Mouse (Mus musculus) kidney, embryonic 14.5 days (tissue): ENCODE measurements around the gene Iqcf4. TPM values are rescaled to one million over a fixed set of nuclear protein-coding genes. Genes with fewer than 3 reads are reported as not detected.
"Not testable (repeated sequence)": the region's sequence is repeated elsewhere in the genome, so short reads cannot be mapped to it uniquely, and the experiment has no call there.

Experiments used
- ATAC-seq: fragments of 200-750 bp; cut with Nextera tagmentation; 2 replicates; pipeline ENCODE4 v1.8.0; 2017; ENCODE audit warnings: moderate number of reproducible peaks, mild to moderate bottlenecking, moderate TSS enrichment, moderate library complexity; ENCODE audit not compliant: low FRiP score, low TSS enrichment
- H3K27ac ChIP-seq: fragments of 300-500 bp; sonication (generic); 2 replicates; pipeline ENCODE4 v1.5.1; 2014; ENCODE audit warnings: low read depth, mild to moderate bottlenecking, low read length, moderate library complexity, mixed read lengths
- H3K27me3 ChIP-seq: fragments of 300-500 bp; sonication (generic); 2 replicates; pipeline ENCODE4 v1.6.1; 2014; ENCODE audit warnings: mild to moderate bottlenecking, low read length; ENCODE audit not compliant: control insufficient read depth, insufficient read depth
- H3K36me3 ChIP-seq: fragments of 300-500 bp; sonication (generic); 2 replicates; pipeline ENCODE4 v1.6.1; 2014; ENCODE audit warnings: low read length, mixed read lengths; ENCODE audit not compliant: control insufficient read depth, insufficient read depth
- H3K4me1 ChIP-seq: fragments of 300-500 bp; sonication (generic); 2 replicates; pipeline ENCODE4 v1.6.1; 2014; ENCODE audit warnings: low read length, mixed read lengths; ENCODE audit not compliant: control insufficient read depth, insufficient read depth
- H3K4me2 ChIP-seq: fragments of 300-500 bp; sonication (generic); replicated peaks from 2 replicates; pipeline ENCODE4 v1.6.1; 2014; ENCODE audit warnings: low read depth, mild to moderate bottlenecking, low read length
- H3K4me3 ChIP-seq: fragments of 300-500 bp; sonication (generic); 2 replicates; pipeline ENCODE4 v1.5.1; 2014; ENCODE audit warnings: mild to moderate bottlenecking, low read length
- H3K9ac ChIP-seq: fragments of 300-500 bp; sonication (generic); 2 replicates; pipeline ENCODE4 v1.6.1; 2014; ENCODE audit warnings: low read depth, mild to moderate bottlenecking, low read length, moderate library complexity
- H3K9me3 ChIP-seq: fragments of 300-500 bp; sonication (generic); 2 replicates; pipeline ENCODE4 v1.6.1; 2016; ENCODE audit warnings: low read length; ENCODE audit not compliant: control insufficient read depth
- WGBS: fragments of 180-500 bp; shearing (Covaris S2); extraction: QIAGEN DNeasy Blood & Tissue Kit; methylation state at CpG from one replicate; pipeline ENCODE4 v1.1.7; 2014; 5-methylcytosine and 5-hydroxymethylcytosine counted together
- polyA plus RNA-seq: library from polyadenylated mRNA; unstranded; fragments of >200 nt; fragmentation: Nextera tagmentation; extraction: Ambion mirVana; gene quantifications from 2 replicates; pipeline ENCODE4 v1.2.1, GENCODE M21; 2014

The Iqcf4 gene
- polyA plus RNA-seq, 1 experiment from 2014 or later, result not detected

DNA sequence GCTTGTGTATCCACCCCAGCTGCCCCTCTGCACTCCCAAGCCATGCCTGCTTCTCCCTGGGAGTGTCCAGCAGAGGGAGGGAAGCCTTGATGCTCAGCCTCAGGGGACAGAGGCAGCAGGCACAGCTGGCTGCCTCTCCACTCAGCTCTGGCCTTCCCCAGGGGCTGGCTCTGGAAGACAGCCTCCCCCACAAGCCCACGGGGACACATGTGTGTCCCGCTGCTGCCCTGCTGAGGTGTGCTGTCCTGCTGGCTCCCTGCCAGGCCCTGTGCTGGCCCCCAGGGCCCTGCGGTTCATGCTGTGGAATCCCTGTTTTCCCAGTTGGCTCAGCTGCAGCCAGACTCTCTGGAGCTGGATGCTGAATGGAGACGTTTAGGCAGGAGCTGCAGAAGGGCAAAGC is 24.6 kb upstream of the Iqcf4 start:
- H3K9ac ChIP-seq, H3K27me3 ChIP-seq, H3K4me3 ChIP-seq, H3K4me1 ChIP-seq, H3K27ac ChIP-seq, H3K9me3 ChIP-seq, H3K4me2 ChIP-seq, H3K36me3 ChIP-seq: not testable (repeated sequence)
- peak; percentile 52; the same call in 1 of the 2 replicates for ATAC-seq
- WGBS, result 11% methylated on average over 4 of the region's 4 CpGs

DNA sequence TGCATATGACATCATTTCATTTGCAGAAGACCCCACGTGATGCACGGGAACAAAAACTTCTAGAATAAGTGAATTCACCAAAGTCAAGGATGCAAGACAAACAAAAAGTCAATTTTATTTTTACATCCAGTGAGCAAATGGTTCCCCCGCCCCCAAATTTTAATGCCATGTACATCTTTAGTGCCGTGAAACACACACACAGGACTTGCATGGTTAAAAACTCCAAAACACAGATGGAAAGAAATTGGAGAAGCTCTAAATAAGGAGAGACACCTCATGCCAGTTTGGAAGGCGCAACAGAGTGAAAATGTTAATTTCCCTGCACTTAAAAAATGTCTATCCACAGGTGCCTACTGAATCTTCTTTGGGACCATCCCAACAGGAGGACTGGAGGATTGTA is 21.4 kb upstream of the Iqcf4 start:
- WGBS, result 91% methylated on average over 5 of the region's 5 CpGs
- Histone ChIP-seq H3K27ac (no peak overlapping the region), H3K4me1 (no peaks in the 10 kb centered on the region), H3K4me3 (no peak overlapping the region), H3K9ac (no peak overlapping the region), H3K27me3 (no peaks in the 10 kb centered on the region), H3K4me2 (no peak overlapping the region), H3K9me3 (no peaks in the 10 kb centered on the region), H3K36me3 (no peaks in the 10 kb centered on the region)
- no peak for ATAC-seq

DNA sequence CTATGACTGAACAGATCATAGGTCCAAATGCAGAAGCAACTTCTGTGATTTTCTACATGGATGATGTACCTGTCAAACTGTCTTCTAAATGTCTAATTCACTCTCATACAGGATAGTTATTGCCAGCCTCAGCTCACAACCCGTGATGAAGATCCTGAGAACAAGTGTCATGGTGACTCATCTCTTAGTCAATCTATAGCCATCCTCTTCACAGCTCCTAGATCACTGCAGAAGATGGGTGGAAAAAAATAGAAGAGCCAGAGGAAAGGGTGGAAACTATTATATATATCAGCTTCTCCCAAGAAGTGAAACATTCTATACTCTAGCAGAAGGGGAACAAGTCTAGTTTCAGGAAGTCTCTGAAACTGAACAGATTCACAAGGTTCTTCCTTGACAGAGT is 11.8 kb upstream of the Iqcf4 start:
- no peak for ATAC-seq
- Histone ChIP-seq H3K4me1 (no peaks in the 10 kb centered on the region), H3K4me2 (no peak overlapping the region), H3K27me3 (no peaks in the 10 kb centered on the region), H3K27ac (no peak overlapping the region), H3K36me3 (no peaks in the 10 kb centered on the region), H3K9ac (no peak overlapping the region), H3K4me3 (no peak overlapping the region), H3K9me3 (no peaks in the 10 kb centered on the region)
- WGBS, result 71% methylated on average over 1 of the region's 1 CpGs

DNA sequence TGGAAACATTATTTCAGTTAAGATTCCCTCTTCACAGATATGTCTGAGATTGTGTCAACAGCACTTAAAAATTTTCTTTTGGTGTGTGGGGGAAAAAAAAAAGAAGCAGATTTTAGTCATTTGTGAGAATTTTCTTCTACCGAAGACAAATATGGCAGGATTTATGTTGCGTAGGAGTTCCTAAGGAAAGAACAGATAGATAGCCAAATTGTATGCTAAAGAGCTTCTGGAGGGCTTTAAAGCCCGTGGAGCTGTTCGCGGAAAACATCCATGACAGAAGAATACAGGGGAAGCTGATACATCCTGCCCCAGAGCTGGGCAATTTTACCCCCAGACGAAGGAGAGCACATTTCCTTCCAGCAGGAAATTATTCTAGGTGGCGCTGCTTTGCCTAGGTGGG is 9.2 kb upstream of the Iqcf4 start:
- no peaks in the 10 kb centered on the region for H3K9me3 ChIP-seq
- ATAC-seq, result no peak
- no peaks in the 10 kb centered on the region for H3K4me1 ChIP-seq
- no peaks in the 10 kb centered on the region for H3K36me3 ChIP-seq
- H3K9ac ChIP-seq, result no peak overlapping the region
- WGBS, result 81% methylated on average over 7 of the region's 7 CpGs
- H3K27me3 ChIP-seq, result no peaks in the 10 kb centered on the region
- H3K4me2 ChIP-seq, result no peak overlapping the region
- H3K27ac ChIP-seq, result no peak overlapping the region
- H3K4me3 ChIP-seq, result no peak overlapping the region

DNA sequence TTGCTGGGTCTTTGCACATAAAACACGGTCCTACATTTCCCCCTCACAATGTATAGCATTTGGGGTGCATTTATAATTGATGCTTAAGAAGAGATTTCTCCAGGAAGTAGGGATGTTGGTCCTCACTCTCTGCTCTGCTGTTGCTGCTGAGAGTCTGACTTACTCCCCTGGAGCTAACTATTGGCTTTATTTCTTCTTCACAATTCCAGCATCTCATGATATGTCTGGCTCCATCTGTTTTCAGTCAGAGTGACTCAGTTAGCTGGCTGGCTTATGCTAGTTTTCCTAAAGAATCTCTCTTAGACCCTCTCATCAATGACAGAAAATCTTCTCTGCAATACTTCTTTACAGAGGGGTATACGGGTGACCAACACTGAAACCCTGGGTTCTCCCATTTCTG is 5.3 kb upstream of the Iqcf4 start:
- H3K9ac ChIP-seq, result no peak overlapping the region
- no peaks in the 10 kb centered on the region for H3K4me1 ChIP-seq
- no peaks in the 10 kb centered on the region for H3K36me3 ChIP-seq
- H3K9me3 ChIP-seq, result no peaks in the 10 kb centered on the region
- no peaks in the 10 kb centered on the region for H3K27me3 ChIP-seq
- ATAC-seq, result no peak
- 86% methylated on average over 2 of the region's 2 CpGs for WGBS
- no peak overlapping the region for H3K27ac ChIP-seq
- H3K4me2 ChIP-seq, result no peak overlapping the region
- no peak overlapping the region for H3K4me3 ChIP-seq

DNA sequence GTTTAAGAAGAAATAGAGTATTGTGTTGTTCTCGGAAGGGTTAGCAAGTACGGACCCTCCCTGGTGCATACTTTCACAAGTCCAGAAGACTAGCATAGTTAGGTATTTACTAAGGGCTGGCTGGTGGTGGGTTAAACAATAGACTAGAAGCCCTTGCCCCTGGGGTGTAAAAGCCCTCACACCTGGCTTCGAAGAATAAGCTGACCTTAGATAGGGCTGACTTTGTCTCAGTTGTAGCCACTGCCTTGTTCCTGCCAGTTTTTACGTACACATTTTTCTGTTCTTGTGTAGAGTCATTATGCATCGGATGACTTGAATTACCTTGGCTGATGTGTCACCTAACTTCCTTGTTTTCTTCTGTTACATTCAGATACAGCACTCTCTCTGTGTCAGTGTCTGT is 2.6 kb upstream of the Iqcf4 start:
- Histone ChIP-seq H3K36me3 (no peaks in the 10 kb centered on the region), H3K27ac (no peak overlapping the region), H3K4me1 (no peaks in the 10 kb centered on the region), H3K9ac (no peak overlapping the region), H3K4me2 (no peak overlapping the region), H3K4me3 (no peak overlapping the region), H3K9me3 (no peaks in the 10 kb centered on the region), H3K27me3 (no peaks in the 10 kb centered on the region)
- 91% methylated on average over 5 of the region's 5 CpGs for WGBS
- no peak for ATAC-seq

DNA sequence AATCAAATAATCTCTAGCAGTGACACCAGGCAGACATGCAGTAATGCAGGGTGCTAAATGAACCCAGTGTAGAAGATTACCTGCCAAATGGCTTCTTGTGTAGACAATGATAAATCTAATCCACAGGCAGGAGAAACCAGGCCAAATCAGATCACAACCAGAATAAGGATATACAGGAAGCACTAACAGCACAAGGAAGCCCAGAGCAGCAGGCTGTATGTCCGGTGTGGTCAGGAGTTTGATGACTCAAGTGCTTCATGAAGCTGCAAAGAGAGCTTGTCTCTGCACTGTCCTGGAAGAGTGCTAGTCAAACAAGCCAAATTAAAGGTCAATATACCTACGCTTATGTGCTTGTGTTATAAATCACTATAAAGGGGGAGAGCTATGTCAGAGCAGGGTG is 1.4 kb upstream of the Iqcf4 start:
- H3K4me1 ChIP-seq, result no peaks in the 10 kb centered on the region
- ATAC-seq, result no peak
- WGBS, result 85% methylated on average over 2 of the region's 2 CpGs

DNA sequence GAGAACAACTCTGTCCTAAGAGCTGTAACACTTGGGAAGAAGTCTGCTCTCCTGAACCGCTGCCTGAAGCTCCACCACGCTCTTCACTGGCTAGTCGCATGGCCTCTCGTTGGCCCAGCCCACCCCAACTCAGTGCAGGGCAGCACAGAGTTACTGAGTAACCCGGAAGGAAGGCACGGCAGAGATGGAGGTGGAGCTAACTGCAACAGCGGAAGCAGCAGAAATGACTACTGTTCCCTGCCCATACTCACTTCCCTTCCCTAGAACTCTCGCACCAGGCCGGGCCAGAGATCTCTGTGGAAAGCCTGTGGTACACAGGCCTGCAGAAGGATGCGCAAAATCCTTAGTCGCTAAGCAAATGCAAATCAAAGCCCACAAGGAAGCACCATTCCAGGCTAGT is 4.4 kb downstream of the Iqcf4 start:
- Histone ChIP-seq H3K36me3 (no peaks in the 10 kb centered on the region), H3K4me3 (no peak overlapping the region), H3K4me1 (no peaks in the 10 kb centered on the region), H3K4me2 (no peak overlapping the region), H3K27me3 (no peaks in the 10 kb centered on the region), H3K9me3 (no peaks in the 10 kb centered on the region), H3K9ac (no peak overlapping the region), H3K27ac (no peak overlapping the region)
- ATAC-seq, result peak; percentile 79
- WGBS, result 51% methylated on average over 11 of the region's 11 CpGs

More for the DNA sequence above, 1.4 kb upstream of the Iqcf4 start:
- no peak overlapping the region for H3K4me3 ChIP-seq
- no peaks in the 10 kb centered on the region for H3K9me3 ChIP-seq
- H3K27ac ChIP-seq, result no peak overlapping the region
- H3K36me3 ChIP-seq, result no peaks in the 10 kb centered on the region
- H3K9ac ChIP-seq, result no peak overlapping the region
- H3K4me2 ChIP-seq, result no peak overlapping the region
- no peaks in the 10 kb centered on the region for H3K27me3 ChIP-seq

DNA sequence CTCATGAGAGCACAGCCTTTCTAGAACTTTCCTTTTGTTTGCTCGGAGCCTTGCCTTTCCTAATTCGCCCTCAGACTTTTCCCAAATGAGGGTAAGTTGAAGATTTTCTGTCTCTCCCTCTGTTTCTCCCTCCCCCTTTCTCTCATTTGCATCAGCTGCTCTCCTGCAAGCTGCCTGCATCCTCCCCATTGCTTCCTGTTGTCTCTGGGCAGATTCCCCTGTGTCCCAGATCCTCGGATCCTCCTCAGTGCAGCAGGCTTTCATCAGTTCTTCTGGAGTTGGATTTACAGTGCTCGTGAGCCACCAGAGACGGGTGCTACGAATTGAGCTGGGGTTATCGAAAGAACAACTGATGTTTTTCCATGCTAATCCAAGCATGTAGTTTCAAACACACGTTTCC is 6.8 kb downstream of the Iqcf4 start:
- H3K9ac ChIP-seq, result no peak overlapping the region
- H3K27me3 ChIP-seq, result no peaks in the 10 kb centered on the region
- H3K4me3 ChIP-seq, result no peak overlapping the region
- no peak for ATAC-seq
- no peaks in the 10 kb centered on the region for H3K4me1 ChIP-seq
- no peak overlapping the region for H3K4me2 ChIP-seq
- no peak overlapping the region for H3K27ac ChIP-seq
- WGBS, result 63% methylated on average over 8 of the region's 8 CpGs
- H3K36me3 ChIP-seq, result no peaks in the 10 kb centered on the region
- no peaks in the 10 kb centered on the region for H3K9me3 ChIP-seq

DNA sequence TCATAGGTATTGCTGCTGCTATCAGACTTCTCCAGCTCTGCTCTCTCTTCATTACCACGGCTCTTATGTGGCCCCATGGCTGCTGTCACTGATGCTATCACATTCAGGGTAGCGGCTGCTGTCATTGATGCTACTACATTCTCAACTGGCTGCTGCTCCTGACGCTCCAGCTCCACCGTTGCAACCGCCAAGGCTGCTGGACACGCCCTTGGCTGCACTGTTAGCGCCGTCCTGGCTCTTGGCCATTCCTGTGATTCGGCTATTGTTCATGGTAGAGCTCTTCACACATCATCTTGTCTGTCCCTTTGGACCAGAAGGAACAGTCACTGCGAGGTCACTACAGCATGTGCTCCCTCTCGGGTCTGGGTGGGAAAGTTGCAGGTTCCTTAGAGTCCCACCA is 8.5 kb downstream of the Iqcf4 start:
- no peak overlapping the region for H3K4me3 ChIP-seq
- no peak overlapping the region for H3K4me2 ChIP-seq
- H3K9me3 ChIP-seq, result no peaks in the 10 kb centered on the region
- H3K4me1 ChIP-seq, result no peaks in the 10 kb centered on the region
- 93% methylated on average over 11 of the region's 11 CpGs for WGBS
- no peaks in the 10 kb centered on the region for H3K27me3 ChIP-seq
- H3K36me3 ChIP-seq, result no peaks in the 10 kb centered on the region
- no peak overlapping the region for H3K9ac ChIP-seq
- no peak overlapping the region for H3K27ac ChIP-seq
- ATAC-seq, result no peak
